Mouse (Mus musculus) hindbrain, embryonic 10.5 days (tissue): Measurements from ENCODE around the gene Bcar1. TPM values are rescaled to one million over a fixed set of nuclear protein-coding genes. Genes with fewer than 3 reads are reported as not detected.

Experiments
- DNase-seq: peaks from one replicate; pipeline ENCODE4 v3.0.0-alpha.2; 2017; ENCODE audit warnings: low spot score
- H3K27ac ChIP-seq: fragments of 300-500 bp; sonication (generic); 2 replicates; pipeline ENCODE4 v1.5.1; 2016; ENCODE audit warnings: mild to moderate bottlenecking, moderate library complexity
- H3K27me3 ChIP-seq: fragments of 300-500 bp; sonication (generic); 2 replicates; pipeline ENCODE4 v1.6.1; 2016; ENCODE audit warnings: mild to moderate bottlenecking; ENCODE audit not compliant: poor library complexity, insufficient read depth, severe bottlenecking
- H3K36me3 ChIP-seq: fragments of 300-500 bp; sonication (generic); 2 replicates; pipeline ENCODE4 v1.6.1; 2016; ENCODE audit warnings: mild to moderate bottlenecking, moderate library complexity
- H3K4me1 ChIP-seq: fragments of 300-500 bp; sonication (generic); replicated peaks from 2 replicates; pipeline ENCODE4 v1.6.1; 2016; ENCODE audit warnings: mild to moderate bottlenecking
- H3K4me3 ChIP-seq: fragments of 300-500 bp; sonication (generic); 2 replicates; pipeline ENCODE4 v1.5.1; 2016; ENCODE audit warnings: mild to moderate bottlenecking, moderate library complexity
- H3K9me3 ChIP-seq: fragments of 300-500 bp; sonication (generic); 2 replicates; pipeline ENCODE4 v1.6.1; 2016; ENCODE audit warnings: mild to moderate bottlenecking, moderate library complexity
- WGBS: fragments of 180-500 bp; shearing (Covaris S2); methylation state at CpG from one replicate; pipeline ENCODE4 v1.1.7; 2016; 5-methylcytosine and 5-hydroxymethylcytosine counted together
- polyA plus RNA-seq: library from polyadenylated mRNA; unstranded; fragments of >200 nt; fragmentation: Nextera tagmentation; extraction: Ambion mirVana; gene quantifications from 2 replicates; pipeline ENCODE4 v1.2.1, GENCODE M21; 2016

Gene Bcar1
- polyA plus RNA-seq, 1 experiment from 2014 or later = 63.9 TPM

- DNase-seq = peak; percentile 49
- no peaks in the 10 kb centered on the region for H3K27me3 ChIP-seq
- no peaks in the 10 kb centered on the region for H3K9me3 ChIP-seq
- H3K4me3 ChIP-seq = peak overlapping the region; percentile 11; the same call in 1 of the 2 replicates
- H3K4me1 ChIP-seq = peaks cover 38% of the 10 kb centered on the region
- peaks cover 79% of the 10 kb centered on the region for H3K36me3 ChIP-seq
- H3K27ac ChIP-seq = peak overlapping the region; percentile 85
- 31% methylated on average over 10 of the region's 10 CpGs for WGBS
Observed at GRCm38 (mm10) chr8:111716603-111717487, 26.8 kb downstream of the Bcar1 start.

- H3K36me3 ChIP-seq = peaks cover 82% of the 10 kb centered on the region
- H3K9me3 ChIP-seq = no peaks in the 10 kb centered on the region
- H3K27ac ChIP-seq = peak overlapping the region; percentile 85
Observed at GRCm38 (mm10) chr8:111715514-111715913, 28.1 kb downstream of the Bcar1 start.

DNA sequence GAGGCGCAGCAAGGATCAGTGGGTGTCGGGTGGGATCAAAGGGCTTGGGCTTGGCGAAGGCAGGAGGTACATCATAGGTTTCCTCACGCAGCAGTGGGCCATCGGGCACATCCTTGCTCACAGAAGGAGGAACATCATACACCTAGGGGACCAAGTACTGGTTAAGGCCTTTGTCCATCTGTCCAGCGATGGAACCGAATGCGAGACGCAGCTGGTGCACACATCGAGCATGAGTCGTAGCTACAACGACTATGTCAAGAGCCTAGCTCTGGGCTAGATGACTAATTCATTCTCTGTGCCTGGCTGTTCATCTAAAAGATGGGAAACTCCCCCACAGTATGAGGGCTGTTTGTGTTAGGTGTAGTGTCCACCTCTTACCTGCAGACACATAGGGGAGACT is 29.3 kb downstream of the Bcar1 start:
- Histone ChIP-seq H3K9me3 (no peaks in the 10 kb centered on the region), H3K27me3 (no peaks in the 10 kb centered on the region), H3K4me1 (peaks cover 38% of the 10 kb centered on the region), H3K27ac (no peak overlapping the region), H3K36me3 (peaks cover 82% of the 10 kb centered on the region), H3K4me3 (no peak overlapping the region)
- no peak for DNase-seq
- WGBS = 97% methylated on average over 12 of the region's 12 CpGs

More at GRCm38 (mm10) chr8:111715514-111715913, 28.1 kb downstream of the Bcar1 start:
- H3K4me3 ChIP-seq = no peak overlapping the region
- H3K27me3 ChIP-seq = no peaks in the 10 kb centered on the region
- WGBS = 87% methylated on average over 13 of the region's 13 CpGs
- DNase-seq = no peak
- H3K4me1 ChIP-seq = peaks cover 38% of the 10 kb centered on the region

- peaks cover 37% of the 10 kb centered on the region for H3K4me1 ChIP-seq
- no peak overlapping the region for H3K4me3 ChIP-seq
- DNase-seq = no peak
- no peaks in the 10 kb centered on the region for H3K27me3 ChIP-seq
- H3K36me3 ChIP-seq = peaks cover 82% of the 10 kb centered on the region
- 94% methylated on average over 25 of the region's 25 CpGs for WGBS
- no peaks in the 10 kb centered on the region for H3K9me3 ChIP-seq
- H3K27ac ChIP-seq = no peak overlapping the region; the same call in 1 of the 2 replicates
Observed at GRCm38 (mm10) chr8:111713817-111714216, 29.8 kb downstream of the Bcar1 start.

GRCm38 (mm10) chr8:111713291-111713690 is 30.3 kb downstream of the Bcar1 start:
- Histone ChIP-seq H3K4me3 (no peak overlapping the region), H3K27ac (no peak overlapping the region), H3K36me3 (peaks cover 84% of the 10 kb centered on the region), H3K27me3 (no peaks in the 10 kb centered on the region), H3K4me1 (peaks cover 34% of the 10 kb centered on the region), H3K9me3 (no peaks in the 10 kb centered on the region)
- 92% methylated on average over 11 of the region's 11 CpGs for WGBS
- no peak for DNase-seq

DNA sequence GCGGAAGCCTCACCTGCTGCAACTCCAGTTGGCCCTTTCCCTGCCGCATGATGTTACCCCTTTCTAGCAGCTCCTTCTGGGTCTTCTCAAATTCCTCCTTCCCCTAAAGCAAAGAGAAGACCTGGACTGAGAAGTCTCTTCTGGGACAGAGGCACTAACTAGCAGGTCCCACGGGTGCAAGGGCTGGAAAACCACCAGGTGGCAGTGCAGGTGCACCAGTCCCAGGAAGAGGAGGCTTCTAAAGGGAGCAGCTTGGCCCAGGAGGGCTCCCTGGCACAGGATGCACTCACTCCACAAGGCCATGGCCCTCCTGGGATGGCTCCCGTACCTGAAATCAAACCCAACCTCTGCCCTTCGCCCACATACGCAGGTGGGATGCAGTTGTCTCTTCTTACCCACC is 31.0 kb downstream of the Bcar1 start:
- 89% methylated on average over 6 of the region's 6 CpGs for WGBS
- H3K9me3 ChIP-seq = no peaks in the 10 kb centered on the region
- no peak overlapping the region for H3K27ac ChIP-seq
- peaks cover 83% of the 10 kb centered on the region for H3K36me3 ChIP-seq
- DNase-seq = peak; percentile 49
- H3K27me3 ChIP-seq = no peaks in the 10 kb centered on the region
- H3K4me3 ChIP-seq = no peak overlapping the region
- peaks cover 27% of the 10 kb centered on the region for H3K4me1 ChIP-seq

DNA sequence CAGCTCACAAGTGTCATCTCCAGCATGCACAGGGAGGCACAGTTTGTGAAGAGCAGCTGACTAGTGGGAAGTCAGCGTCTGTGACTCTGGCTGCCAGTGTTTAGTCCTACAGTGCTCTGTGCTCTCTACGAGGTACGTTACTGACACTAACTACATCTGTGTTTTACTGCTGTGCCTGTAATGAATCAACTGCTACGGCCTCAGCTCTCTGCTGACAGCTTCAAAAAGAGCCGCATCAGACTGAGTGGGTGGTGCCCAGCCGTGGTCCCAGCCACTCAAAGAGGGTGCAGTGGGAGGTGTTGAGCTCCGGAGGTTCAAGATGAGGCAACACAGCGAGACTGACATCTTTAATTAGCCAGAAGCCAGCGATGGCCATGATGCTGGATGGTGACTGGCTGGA is 31.5 kb downstream of the Bcar1 start:
- Histone ChIP-seq H3K4me3 (no peak overlapping the region), H3K4me1 (peaks cover 22% of the 10 kb centered on the region), H3K27ac (no peak overlapping the region), H3K9me3 (no peaks in the 10 kb centered on the region), H3K27me3 (no peaks in the 10 kb centered on the region), H3K36me3 (peaks cover 85% of the 10 kb centered on the region)
- no peak for DNase-seq
- 81% methylated on average over 9 of the region's 9 CpGs for WGBS

DNA sequence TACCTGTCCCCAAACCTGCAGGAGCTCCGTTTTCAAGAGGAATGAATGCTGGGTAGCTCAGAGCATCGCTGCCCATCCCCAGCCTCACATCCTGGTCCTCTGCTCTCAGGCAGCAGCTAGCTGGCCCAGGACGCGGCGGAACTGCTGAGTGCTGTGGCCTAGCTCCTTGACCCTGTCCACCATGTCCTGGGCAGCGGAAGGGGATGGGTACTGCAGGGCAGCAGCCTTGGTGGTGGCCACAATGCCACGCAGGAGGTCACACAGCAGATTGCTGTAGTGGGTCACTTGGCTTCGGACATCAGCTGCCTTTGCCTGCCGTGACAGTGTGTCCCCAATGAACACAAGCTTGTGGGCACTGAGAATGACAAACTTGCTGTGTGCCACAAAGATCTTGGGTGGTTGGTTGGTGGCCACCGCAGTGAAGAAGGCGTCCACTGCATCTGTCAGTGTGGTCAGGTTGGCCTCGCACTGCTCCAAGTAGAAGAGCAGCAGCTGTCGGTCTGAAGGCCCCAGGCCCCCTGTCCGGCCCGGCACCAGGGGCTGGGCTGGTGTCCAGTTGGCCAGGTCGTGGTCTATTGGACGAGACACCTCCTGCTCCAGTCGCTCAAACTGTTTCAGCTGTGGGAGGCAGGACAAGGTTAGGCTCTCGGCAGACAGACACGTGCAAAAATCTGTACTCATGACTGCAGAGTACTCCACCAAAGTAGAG is 32.7 kb downstream of the Bcar1 start:
- Histone ChIP-seq H3K27me3 (no peaks in the 10 kb centered on the region), H3K4me3 (no peak overlapping the region), H3K36me3 (peaks cover 83% of the 10 kb centered on the region), H3K9me3 (no peaks in the 10 kb centered on the region), H3K4me1 (peaks cover 19% of the 10 kb centered on the region), H3K27ac (no peak overlapping the region)
- no peak for DNase-seq
- WGBS = 92% methylated on average over 20 of the region's 20 CpGs

- H3K36me3 ChIP-seq = peaks cover 66% of the 10 kb centered on the region
- H3K4me1 ChIP-seq = 0 out of 2 replicates have a peak, but pooled peaks cover 20% of the 10 kb centered on the region
- H3K27me3 ChIP-seq = no peaks in the 10 kb centered on the region
- 84% methylated on average over 1 of the region's 1 CpGs for WGBS
- H3K27ac ChIP-seq = no peak overlapping the region
- H3K9me3 ChIP-seq = no peaks in the 10 kb centered on the region
- no peak overlapping the region for H3K4me3 ChIP-seq
- DNase-seq = no peak
Observed at GRCm38 (mm10) chr8:111709223-111709622, 34.4 kb downstream of the Bcar1 start.

- peaks cover 56% of the 10 kb centered on the region for H3K36me3 ChIP-seq
- no peak for DNase-seq
- no peaks in the 10 kb centered on the region for H3K27me3 ChIP-seq
- WGBS = 88% methylated on average over 6 of the region's 6 CpGs
- H3K4me3 ChIP-seq = no peak overlapping the region
- H3K4me1 ChIP-seq = 0 out of 2 replicates have a peak, but pooled peaks cover 20% of the 10 kb centered on the region
- H3K27ac ChIP-seq = no peak overlapping the region
- no peaks in the 10 kb centered on the region for H3K9me3 ChIP-seq
Observed at GRCm38 (mm10) chr8:111708265-111708664, 35.3 kb downstream of the Bcar1 start.

GRCm38 (mm10) chr8:111705699-111706098 is 37.9 kb downstream of the Bcar1 start:
- Histone ChIP-seq H3K36me3 (peaks cover 30% of the 10 kb centered on the region), H3K9me3 (no peaks in the 10 kb centered on the region), H3K27ac (0 out of 2 replicates have a peak overlapping the region, but pooled peaks have one; percentile 16), H3K27me3 (no peaks in the 10 kb centered on the region), H3K4me3 (no peak overlapping the region), H3K4me1 (0 out of 2 replicates have a peak, but pooled peaks cover 20% of the 10 kb centered on the region)
- WGBS = 68% methylated on average over 5 of the region's 5 CpGs
- no peak for DNase-seq

DNA sequence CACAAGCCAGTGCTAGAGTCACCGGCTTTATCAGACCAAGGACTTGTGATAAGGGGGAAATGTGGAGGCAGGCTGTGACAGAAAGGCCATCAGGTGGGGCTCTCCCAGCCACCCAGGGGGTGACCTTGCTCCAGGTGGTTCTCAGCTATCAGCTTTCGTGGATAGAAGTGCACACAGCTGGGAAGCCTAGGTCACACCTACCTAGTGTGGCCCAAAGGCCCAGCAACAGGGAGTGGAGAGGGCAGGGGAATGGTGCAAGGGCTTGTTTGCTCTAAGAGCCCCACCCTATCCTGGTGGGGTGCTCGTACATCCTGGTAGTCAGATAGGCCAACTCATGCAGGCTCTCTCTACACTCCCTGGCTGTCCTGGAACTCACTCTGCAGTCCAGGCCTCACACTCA is 38.4 kb downstream of the Bcar1 start:
- Histone ChIP-seq H3K4me1 (0 out of 2 replicates have a peak, but pooled peaks cover 20% of the 10 kb centered on the region), H3K36me3 (peaks cover 26% of the 10 kb centered on the region), H3K9me3 (no peaks in the 10 kb centered on the region), H3K27ac (no peak overlapping the region), H3K27me3 (no peaks in the 10 kb centered on the region), H3K4me3 (no peak overlapping the region)
- no peak for DNase-seq
- 81% methylated on average over 3 of the region's 3 CpGs for WGBS

- no peaks in the 10 kb centered on the region for H3K27me3 ChIP-seq
- 0 out of 2 replicates have a peak, but pooled peaks cover 20% of the 10 kb centered on the region for H3K4me1 ChIP-seq
- H3K36me3 ChIP-seq = peaks cover 19% of the 10 kb centered on the region
- no peak overlapping the region for H3K4me3 ChIP-seq
- H3K27ac ChIP-seq = no peak overlapping the region
- 90% methylated on average over 12 of the region's 12 CpGs for WGBS
- no peak for DNase-seq
- H3K9me3 ChIP-seq = no peaks in the 10 kb centered on the region
Observed at GRCm38 (mm10) chr8:111704585-111704984, 39.0 kb downstream of the Bcar1 start.
